Mouse (Mus musculus) Muller cell, postnatal 12 days (primary cell): ENCODE data around the gene Rexo4.
A peak's percentile ranks its signal among the peaks of the same experiment; 100 is the strongest.

Experiments
- DNase-seq: peaks from one replicate; pipeline ENCODE4 v3.0.0-alpha.2; 2015; ENCODE audit errors: inconsistent ontology term

Rexo4 gene

DNA sequence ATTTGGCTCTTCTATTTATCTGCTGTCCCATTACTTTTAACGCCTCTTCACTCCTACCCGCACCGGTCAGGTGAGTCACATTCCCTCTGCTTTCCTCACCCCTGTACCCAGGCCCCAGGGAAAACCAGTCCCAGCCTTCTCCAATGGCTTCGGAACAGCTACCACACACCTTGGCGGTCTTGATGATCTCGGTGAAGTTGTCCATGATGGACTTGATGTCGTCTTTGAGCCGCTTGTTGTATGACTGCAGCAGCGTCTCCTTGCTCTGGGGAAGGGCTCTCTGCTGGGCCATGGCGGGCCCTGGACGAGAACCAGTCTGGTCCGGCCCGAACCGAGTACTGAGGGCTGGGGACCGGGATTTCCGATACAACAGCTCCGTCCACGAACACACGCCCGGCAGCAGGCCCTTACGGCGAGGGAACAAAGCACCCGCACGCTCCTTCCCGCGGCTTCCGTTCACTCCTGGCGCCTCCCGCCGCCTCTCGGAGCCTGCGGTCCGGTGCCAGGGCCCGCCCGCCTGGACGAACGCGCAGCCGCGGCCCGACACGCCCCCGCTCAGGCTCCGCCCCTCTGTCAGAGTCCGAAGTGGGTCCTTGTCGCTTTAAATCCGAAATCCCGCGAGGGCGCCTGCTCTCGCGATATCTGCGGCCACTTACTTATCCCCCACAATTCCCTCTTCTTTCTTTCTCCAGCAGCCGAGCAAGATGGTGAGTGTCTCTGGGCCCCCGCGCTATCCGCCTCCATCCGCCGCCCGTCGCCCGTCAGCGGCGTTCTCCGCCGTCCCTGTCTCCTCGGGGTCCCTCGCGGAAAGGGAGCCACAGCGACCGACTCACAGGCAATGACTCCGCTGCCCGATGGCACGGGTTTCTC lies 53.8 kb downstream of the Rexo4 start, which contains the start of the genes Med22 and Rpl7a:
Med22 (minus strand) TSS at position 554 of the 870 bp plus-strand sequence.
Rpl7a (plus strand) TSS at position 641 of the 870 bp plus-strand sequence.
- DNase-seq: peak; percentile 99

GRCm38 (mm10) chr2:26909387-26909784 lies 54.8 kb downstream of the Rexo4 start:
- DNase-seq: no peak

GRCm38 (mm10) chr2:26908710-26909386 lies 55.3 kb downstream of the Rexo4 start:
- DNase-seq: no peak

DNA sequence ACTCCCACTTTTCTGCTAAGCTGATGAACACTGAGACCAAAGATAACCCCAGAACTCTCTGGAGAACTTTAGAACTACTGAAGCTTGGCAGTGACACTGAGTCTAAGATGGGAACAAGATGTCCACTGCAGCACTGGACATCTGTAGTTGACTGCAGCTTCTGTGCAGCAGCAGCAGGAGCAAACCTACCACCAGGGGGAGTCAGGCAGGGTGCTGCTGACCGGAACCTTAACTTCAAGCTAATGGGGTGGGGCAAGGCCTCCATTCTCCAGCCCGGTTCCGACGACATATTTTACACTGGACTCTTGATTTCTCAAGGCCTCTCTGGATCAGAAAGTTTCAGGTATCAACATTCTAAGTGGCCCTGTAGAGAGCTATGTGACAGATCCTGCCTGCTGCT lies 57.1 kb downstream of the Rexo4 start:
- DNase-seq: no peak

DNA sequence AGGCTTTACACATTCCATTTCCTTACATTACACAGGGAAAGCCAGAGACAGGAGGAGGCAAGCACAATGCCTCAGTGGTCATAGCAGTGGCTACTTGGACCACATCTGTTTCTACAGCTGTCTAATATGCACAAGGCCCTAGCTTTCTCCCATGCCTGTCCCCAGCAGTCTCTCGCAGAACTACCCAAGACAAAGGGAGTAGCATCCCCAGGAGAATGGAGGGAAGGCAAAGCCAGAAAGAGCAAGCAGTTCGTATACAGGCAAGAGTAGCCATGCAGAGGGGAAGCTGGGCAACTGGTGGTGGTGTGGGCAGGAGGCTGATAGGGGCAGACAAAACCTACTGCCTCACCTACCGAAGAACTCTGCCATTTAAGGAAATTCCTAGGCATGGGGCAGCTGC lies 57.8 kb downstream of the Rexo4 start:
- DNase-seq: no peak

GRCm38 (mm10) chr2:26905936-26906335 lies 58.2 kb downstream of the Rexo4 start:
- no peak for DNase-seq
